Mouse (Mus musculus) granulocyte monocyte progenitor cell, adult 5-6 weeks (primary cell): ENCODE data around the gene Cd180. TPM values are rescaled to one million over a fixed set of nuclear protein-coding genes. Genes with fewer than 3 reads are reported as not detected.

ENCODE experiments used
- ATAC-seq: replicated peaks from 2 replicates; pipeline ENCODE4 v1.8.0; 2016; ENCODE audit warnings: mild to moderate bottlenecking, moderate TSS enrichment, inconsistent platforms; ENCODE audit not compliant: poor library complexity, severe bottlenecking
- total RNA-seq, 2 experiments: library from RNA; stranded (forward) in 1 of 2; stranded (reverse) in 1 of 2; fragments of 200-712, 200-1000 nt in 1 of 2; fragments of >200 nt in 1 of 2; fragmentation: Nextera tagmentation in 1 of 2; gene quantifications; 2 replicates each; pipeline ENCODE4 v1.2.3; 2014 to 2017

The Cd180 gene
- total RNA-seq, 2 experiments from 2014 or later = 22.1 to 37.9 TPM

DNA sequence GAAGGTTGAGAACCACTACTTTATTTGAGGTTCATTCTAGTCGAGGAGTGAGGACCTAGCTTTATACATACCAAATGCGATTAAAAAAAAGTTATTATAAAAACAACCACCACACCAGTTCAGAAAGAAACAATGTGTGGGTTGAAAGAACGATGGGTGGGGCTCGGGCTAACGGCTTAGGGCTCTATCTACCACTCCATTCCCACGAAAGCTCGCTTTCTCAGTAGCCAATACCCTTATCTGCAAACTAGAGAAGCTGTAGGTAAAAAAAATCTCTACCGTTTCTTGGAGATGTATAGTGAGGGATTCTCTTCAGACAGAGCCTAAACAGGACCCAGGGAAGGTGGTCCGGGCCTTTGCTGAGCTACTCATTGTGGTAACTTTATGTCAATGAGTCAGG lies 79.8 kb downstream of the Cd180 start:
- ATAC-seq = no peak

- ATAC-seq = no peak
Measured at GRCm38 (mm10) chr13:102774786-102775201, 81.4 kb downstream of the Cd180 start.

GRCm38 (mm10) chr13:102775506-102775905 lies 82.1 kb downstream of the Cd180 start:
- ATAC-seq = no peak

DNA sequence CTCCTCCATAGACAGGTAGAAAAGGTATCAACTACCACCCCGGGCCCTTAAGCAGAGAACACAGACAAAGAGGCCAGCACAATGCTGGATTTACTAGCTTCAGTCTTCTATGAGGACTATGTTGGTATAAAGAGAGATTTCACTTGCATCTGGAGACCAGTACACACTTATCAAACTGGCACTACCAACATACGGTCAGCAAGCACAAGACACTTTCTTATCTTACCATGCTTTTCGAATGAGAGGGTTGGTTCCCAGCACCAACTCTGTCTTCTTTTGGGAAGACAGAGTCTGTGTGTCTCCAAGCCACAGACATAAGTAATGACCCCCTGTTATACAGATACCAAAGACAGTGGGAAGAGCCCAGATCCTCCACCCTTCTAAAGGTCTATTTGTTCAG lies 85.5 kb downstream of the Cd180 start:
- no peak for ATAC-seq

- no peak for ATAC-seq
Measured at GRCm38 (mm10) chr13:102779275-102779674, 85.9 kb downstream of the Cd180 start.

GRCm38 (mm10) chr13:102783531-102784310 lies 90.4 kb downstream of the Cd180 start:
- no peak for ATAC-seq

DNA sequence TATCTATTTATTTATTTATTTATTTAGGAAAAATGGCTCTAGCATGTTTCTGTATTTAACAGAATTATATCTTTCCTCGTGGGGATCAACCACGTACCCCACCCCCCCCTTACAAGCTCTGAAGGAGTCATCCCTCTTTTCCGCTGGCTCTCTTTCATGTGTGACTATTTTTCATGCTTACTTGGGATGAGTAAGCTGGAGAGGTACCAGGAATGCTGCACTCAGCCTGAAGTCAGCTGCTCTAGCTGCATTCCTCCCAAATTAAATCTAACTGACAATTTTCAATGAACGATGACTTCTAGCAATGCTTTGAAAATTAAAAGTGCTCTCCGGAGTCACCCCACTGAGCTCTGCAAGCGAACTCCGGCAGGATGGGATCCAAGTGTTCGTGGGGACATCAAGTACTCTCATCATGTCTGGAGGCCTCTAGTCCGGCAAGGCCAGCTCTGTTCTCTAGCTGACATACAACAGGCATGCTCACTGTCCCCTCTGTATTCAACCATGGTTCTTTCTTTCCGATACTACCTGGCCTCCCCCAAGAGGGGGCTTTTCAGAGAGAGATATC lies 93.4 kb downstream of the Cd180 start:
- no peak for ATAC-seq
